Mouse (Mus musculus): ENCODE results near the gene Mctp1.

Gene Mctp1

GRCm38 (mm10) chr13:76827738-76828137 lies 443.4 kb downstream of the Mctp1 start:
- no peak for DNase-seq

GRCm38 (mm10) chr13:76838031-76838430 lies 453.7 kb downstream of the Mctp1 start:
- DNase-seq, result no peak

- no peak for DNase-seq
These were observed 456.4 kb downstream of the Mctp1 start for GRCm38 (mm10) chr13:76840712-76841111.

DNA sequence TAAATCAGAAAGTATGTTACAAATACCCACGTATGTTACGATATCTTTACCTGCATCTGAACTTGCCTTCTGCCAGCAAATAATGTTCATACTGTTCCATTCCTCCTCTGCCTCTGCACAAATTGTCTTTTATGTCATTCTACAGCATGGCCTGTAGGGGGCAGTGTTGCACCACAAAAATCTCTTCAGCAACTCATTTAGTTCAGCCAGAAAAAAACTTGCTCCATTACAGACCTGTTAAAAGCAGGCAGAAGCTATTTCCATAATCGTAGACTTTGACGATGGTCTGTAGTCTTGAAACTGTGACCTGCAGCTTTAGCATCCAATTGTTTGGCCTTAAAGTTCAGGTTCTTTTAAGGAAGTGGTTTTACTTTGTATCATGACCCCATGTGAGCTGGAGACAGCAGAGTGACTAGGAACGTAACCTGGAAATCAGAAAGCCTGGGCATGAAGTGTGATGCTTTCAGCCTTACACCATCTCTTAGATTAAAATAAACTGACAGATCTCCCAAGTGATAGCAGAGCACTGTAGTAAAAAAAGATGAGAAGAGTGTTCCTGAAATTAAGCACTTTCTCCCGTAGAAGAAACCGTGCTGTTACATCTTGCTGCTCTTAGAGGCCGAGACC lies 460.4 kb downstream of the Mctp1 start:
- peak; percentile 38 for DNase-seq

DNA sequence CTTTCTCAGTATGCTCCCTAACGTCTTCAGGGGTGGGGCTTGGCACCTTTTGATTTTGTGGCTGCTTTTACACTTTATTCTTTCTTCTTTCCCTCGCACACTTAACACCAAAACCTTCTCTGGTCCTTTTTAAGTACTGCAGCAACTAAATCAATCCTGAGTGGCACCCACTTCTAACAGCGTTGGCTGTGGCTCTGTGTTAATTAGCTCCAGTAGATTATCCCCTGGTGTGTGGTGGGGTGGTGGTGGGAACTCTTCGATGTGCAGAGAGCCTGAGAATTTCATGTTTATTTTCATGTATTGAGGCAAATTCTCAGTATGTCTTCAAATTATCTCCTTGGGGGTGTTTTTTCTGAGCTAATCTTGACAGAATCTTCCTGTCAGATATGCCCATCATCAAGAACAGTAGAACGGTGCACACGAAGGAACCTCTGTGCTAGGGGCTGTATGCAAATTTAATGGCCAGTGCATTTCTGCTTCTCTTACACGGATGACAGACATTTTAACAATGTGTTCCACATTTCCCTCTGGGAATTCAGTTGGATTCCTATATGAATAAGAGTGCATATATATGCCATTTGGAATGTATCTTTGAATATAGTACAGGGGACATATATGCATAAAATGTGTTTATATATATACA lies 466.2 kb downstream of the Mctp1 start:
- DNase-seq, result no peak

- DNase-seq, result no peak
These were observed 470.0 kb downstream of the Mctp1 start for GRCm38 (mm10) chr13:76854306-76854705.

DNA sequence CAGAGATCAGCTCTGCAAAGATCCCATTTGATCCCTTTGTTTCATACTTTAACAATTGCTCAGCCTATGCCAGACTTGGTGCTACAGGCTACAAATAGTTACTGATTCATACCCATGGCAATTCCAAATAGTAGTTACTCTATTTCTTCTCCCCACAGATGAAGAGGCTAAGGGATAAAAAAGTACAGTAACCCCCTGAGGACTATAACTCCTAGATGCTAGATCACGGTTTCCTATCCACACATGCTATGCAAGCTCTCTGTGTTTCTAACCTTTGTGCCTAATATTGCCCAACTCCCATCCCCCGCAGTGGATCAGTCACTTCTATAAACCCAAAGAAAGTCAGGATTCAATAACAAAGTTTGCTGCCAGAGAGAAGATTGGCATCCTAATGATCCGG lies 470.7 kb downstream of the Mctp1 start:
- DNase-seq, result no peak

DNA sequence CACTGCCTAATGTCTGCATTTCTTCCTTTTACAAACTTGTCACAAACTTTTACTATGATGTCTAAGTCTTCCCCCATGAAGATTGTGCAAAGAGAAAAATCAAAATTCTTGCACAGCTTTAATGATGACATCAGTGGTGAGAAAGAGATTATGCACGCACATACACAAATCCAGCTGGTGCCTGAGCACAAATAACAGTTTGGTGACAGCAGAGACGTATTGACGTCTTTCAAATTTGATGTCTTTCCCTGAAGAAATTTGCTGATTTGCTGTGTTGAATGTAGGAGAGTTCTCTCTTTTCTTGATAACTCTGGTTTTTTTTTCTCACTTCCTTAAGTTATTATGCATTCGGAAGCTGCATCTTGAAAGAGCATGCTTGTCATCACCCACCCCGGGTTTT lies 472.7 kb downstream of the Mctp1 start:
- no peak for DNase-seq

DNA sequence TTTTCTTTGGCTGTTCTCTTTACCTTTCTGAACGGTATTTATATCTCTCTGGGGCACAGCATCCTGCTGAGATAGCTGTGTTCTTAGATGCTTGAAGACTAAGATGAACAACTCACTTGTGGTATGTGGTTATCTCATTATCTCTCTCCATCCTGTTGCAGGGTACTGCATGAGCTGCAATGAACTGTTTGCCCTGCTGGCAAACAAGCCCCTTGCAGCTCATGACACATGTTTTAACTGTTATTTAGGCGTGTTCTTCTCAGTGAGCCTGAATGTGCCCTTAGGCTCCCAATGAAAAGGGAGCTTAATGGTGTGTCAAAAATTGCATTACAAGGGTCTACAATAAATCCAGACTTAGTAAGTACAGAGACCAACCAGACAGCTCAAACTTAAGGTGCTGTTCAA lies 473.7 kb downstream of the Mctp1 start:
- DNase-seq, result no peak

DNA sequence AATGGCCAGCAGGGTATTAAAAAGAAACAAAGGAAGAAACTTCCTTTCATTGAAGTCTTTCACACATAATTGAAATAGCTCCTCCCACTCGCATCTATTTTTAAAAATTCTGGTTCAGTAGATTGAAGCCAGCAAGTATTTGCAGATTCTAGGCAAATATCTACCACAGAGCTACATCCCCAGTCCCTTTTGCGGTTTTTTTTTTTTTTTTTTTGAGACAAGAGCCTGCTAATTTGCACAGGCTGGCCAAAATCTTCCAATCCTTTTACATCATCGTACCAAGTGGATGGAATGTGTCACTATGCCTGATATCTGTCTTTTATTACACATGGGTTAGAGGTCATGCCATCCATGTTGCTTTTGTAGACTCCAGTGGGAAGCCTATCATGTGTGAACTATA lies 486.0 kb downstream of the Mctp1 start:
- DNase-seq, result no peak

DNA sequence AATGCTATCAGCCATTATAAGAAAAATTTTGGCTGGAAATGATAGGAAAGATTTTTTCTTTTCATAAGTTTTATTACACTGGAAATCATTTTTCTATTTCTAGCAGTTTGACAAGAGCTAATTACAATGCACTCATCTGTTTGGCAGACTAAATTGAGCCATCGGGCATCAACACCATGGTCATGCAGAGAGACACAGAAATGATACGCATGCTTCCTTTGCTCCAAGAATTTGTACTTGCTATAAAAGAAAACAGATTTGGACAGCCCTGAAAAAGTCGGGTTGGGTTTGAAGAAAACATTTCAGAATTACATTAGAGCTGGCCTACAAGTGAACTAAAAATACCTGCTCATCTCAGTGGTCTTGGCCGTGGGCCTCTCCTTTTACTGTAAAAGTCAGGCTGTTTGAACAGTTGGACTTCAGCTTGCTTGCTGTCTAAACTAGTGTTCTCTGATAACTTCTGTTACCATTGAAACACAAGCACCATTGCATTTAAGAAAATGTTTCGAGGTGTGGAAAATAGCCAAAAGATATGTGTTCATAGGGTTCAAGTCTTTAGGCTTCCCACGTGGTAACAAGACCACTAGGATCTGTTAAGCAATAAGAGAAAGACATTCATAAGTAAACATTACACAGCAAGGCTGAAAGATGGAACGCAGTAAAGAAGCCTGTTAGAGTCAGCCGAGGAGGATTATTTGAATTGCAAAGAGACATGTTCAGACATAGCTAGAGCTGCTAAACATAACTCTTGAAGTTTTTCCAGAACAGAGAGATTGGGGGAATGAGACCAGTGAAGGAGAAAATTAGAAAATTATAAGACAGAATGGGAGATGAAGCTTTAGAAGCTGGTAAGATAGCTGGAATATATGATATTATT lies 493.8 kb downstream of the Mctp1 start:
- no peak for DNase-seq

DNA sequence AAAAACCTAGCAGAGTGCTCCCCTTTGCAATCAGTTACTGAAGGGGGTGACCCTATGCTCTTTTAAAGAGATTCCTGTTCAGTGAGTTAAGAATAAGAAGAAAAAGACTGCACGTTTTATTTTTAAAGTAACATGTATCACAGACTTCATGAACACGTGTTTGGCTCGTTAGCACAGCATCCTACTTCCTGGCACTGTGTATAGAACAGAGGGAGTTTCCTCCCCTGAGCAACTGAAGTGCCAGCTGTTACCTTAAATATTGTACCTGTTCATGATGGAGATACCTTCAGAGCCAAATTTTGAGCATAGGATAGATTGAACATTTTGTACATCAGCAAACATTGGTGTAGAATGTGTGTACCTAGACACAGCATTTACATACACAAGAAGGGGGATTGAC lies 494.7 kb downstream of the Mctp1 start:
- no peak for DNase-seq

- no peak for DNase-seq
These were observed 500.3 kb downstream of the Mctp1 start for GRCm38 (mm10) chr13:76884517-76885092.

GRCm38 (mm10) chr13:76892987-76893386 lies 508.7 kb downstream of the Mctp1 start:
- no peak for DNase-seq

DNA sequence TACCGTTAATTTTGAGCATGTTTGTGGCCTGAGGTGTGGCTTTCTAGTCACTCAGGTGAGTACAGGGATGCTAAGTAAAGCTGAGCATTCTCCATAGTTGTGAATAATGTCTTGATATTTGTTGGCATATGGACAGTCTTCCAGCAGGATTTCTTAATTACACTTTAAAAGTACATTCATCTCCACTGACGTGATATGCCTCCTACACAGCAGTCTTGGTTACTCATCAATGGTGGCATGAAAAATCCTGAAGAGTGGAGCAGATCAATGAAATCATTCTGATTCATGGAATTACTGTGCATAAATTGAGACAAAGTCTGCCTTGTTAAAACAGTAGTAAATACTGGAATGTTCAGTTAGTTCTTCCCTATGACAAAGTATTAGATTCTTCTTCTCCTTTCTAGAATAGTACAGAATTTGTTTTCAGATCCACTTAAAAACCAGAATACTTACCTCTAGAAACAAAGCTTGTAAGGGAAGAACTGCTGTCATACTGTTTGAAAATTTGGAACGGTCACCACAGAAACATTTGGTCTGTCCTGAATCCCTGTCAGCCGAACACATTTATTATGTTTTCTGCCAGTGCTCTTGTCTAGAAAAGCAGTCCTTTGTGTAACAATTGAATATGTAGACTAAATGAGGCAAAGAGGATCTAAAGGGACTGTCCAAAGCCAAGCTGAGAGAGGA lies 511.6 kb downstream of the Mctp1 start:
- no peak for DNase-seq

DNA sequence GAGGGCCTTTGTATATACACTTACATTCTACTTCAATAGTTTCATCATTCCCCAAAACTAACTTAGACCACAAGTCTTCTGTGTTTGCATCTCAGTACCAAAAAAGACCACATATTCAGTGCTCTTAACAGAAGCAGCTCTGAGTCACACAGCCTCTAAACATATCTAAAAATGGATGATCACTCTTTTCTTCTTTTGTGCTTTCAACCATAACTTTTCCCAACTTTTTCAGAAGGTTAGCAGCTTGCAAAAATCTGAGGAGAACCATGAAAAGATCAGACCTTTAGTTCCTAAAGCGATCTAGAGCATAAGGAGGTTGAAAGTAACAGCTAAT lies 512.1 kb downstream of the Mctp1 start:
- no peak for DNase-seq

- DNase-seq, result no peak
These were observed 534.0 kb downstream of the Mctp1 start for GRCm38 (mm10) chr13:76918321-76918720.

DNA sequence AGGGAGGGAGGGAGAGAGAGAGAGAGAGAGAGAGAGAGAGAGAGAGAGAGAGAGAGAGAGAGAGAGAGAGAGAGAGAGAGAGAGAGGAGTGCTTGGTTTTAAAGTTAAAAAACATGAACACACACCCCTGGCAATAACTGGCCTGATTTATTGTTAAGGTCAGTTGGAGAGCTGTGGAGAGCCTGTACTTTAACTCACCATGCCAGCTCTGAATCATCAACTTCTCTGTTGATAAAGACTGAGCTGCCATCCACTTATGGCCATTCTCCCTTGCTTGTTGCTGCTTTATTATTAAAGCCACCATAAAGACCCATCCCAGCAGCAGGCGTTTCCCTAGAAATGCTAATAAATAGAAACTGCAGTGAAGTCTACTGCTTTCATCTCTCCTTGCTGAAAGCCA lies 542.5 kb downstream of the Mctp1 start:
- no peak for DNase-seq

DNA sequence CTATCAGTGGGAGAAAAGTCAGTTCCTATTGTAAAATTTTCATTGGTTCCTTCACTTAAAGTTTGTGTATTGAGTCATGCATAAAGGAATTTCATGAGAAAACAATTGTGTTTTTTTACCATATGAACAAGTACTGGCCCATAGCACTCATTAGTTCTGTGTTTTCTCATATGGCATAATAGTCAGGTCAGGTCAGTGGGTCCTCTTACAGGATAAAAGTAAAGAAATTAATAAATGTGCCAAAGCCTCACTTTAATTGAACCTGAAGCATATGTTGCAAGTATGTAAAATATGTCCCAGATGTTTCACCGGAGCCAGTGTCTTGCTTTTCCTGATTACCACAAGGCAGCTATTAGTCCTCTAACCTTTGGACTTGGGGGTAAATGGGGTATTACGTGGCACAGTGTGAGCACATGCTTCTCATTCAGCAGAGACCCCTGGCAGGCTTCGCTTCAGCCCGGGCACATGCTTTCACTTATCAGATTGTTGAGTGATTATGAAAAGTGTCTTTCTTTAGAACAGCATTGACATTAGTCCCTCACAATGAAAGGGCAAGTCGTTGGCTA lies 543.6 kb downstream of the Mctp1 start:
- no peak for DNase-seq

GRCm38 (mm10) chr13:76929152-76929551 lies 544.8 kb downstream of the Mctp1 start:
- DNase-seq, result no peak

GRCm38 (mm10) chr13:76932933-76933332 lies 548.6 kb downstream of the Mctp1 start:
- no peak for DNase-seq

DNA sequence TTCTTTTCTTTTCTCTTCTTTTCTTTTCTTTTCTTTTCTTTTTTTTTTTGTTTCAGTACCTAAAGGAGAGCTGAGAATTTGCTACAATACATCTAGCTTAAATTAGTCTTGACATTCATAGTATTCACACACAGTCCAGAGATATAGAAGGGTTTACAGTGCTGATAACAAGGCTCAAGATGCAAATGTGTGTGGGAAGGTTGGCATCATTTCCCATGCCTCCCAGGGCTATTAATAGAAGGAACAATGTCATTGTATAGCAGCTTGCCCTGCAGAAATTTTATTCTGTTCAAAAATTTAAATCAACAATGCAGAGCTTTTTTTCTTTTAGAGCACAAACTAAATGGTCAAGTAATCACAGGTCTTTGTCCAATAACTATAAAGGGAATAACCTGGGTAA lies 564.9 kb downstream of the Mctp1 start:
- DNase-seq, result no peak

GRCm38 (mm10) chr13:76967588-76967987 lies 583.3 kb downstream of the Mctp1 start:
- no peak for DNase-seq
